Mouse (Mus musculus): ENCODE measurements around the gene Clcnka.

GRCm38 (mm10) chr4:141445328-141445720 lies 46.8 kb upstream of the Clcnka start:
- TF ChIP-seq POLR2A (IDR thresholded peaks at IDR 0.05; ENCODE audit: control insufficient read depth, extremely low read depth, insufficient read depth, low read length, poor library complexity) = no peak
- TF ChIP-seq CTCF (IDR thresholded peaks at IDR 0.05; ENCODE audit: borderline replicate concordance, control insufficient read depth, extremely low read depth, insufficient read depth, low read length, poor library complexity) = no peak
